Mouse (Mus musculus) hindbrain, embryonic 16.5 days (tissue): ENCODE measurements around the gene Cdc42ep4. TPM values are rescaled to one million over a fixed set of nuclear protein-coding genes. Genes with fewer than 3 reads are reported as not detected.

Experiments used
- ATAC-seq: fragments of 200-750 bp; cut with Nextera tagmentation; 2 replicates; pipeline ENCODE4 v1.8.0; 2017; ENCODE audit warnings: moderate TSS enrichment, moderate library complexity
- H3K27ac ChIP-seq: fragments of 300-500 bp; sonication (generic); 2 replicates; pipeline ENCODE4 v1.5.1; 2014; ENCODE audit warnings: low read depth, mild to moderate bottlenecking, control low read depth, low read length, moderate library complexity
- H3K27me3 ChIP-seq: fragments of 300-500 bp; sonication (generic); replicated peaks from 2 replicates; pipeline ENCODE4 v1.6.1; 2014; ENCODE audit warnings: low read length; ENCODE audit not compliant: control insufficient read depth, insufficient read depth
- H3K36me3 ChIP-seq: fragments of 300-500 bp; sonication (generic); 2 replicates; pipeline ENCODE4 v1.6.1; 2014; ENCODE audit warnings: mild to moderate bottlenecking, low read length, moderate library complexity, mixed read lengths; ENCODE audit not compliant: control insufficient read depth, insufficient read depth
- H3K4me1 ChIP-seq: fragments of 300-500 bp; sonication (generic); 2 replicates; pipeline ENCODE4 v1.6.1; 2014; ENCODE audit warnings: low read depth, low read length; ENCODE audit not compliant: control insufficient read depth, insufficient read depth
- H3K4me2 ChIP-seq: fragments of 300-500 bp; sonication (generic); 2 replicates; pipeline ENCODE4 v1.6.1; 2014; ENCODE audit warnings: mild to moderate bottlenecking, low read length, control low read depth, moderate library complexity
- H3K4me3 ChIP-seq: fragments of 300-500 bp; sonication (generic); 2 replicates; pipeline ENCODE4 v1.5.1; 2014; ENCODE audit warnings: mild to moderate bottlenecking, low read length, control low read depth, moderate library complexity
- H3K9ac ChIP-seq: fragments of 300-500 bp; sonication (generic); 2 replicates; pipeline ENCODE4 v1.6.1; 2014; ENCODE audit warnings: low read depth, mild to moderate bottlenecking, control low read depth, low read length, moderate library complexity
- H3K9me3 ChIP-seq: fragments of 300-500 bp; sonication (generic); 2 replicates; pipeline ENCODE4 v1.6.1; 2014; ENCODE audit warnings: mild to moderate bottlenecking, low read length, moderate library complexity; ENCODE audit not compliant: control insufficient read depth
- WGBS: fragments of 180-500 bp; shearing (Covaris S2); extraction: QIAGEN DNeasy Blood & Tissue Kit; methylation state at CpG from one replicate; pipeline ENCODE4 v1.1.7; 2014; 5-methylcytosine and 5-hydroxymethylcytosine counted together
- polyA plus RNA-seq: library from polyadenylated mRNA; unstranded; fragments of >200 nt; fragmentation: Nextera tagmentation; extraction: Ambion mirVana; gene quantifications from 2 replicates; pipeline ENCODE4 v1.2.1, GENCODE M21; 2015

Gene Cdc42ep4
- polyA plus RNA-seq, 1 experiment from 2014 or later: 72.2 TPM

GRCm38 (mm10) chr11:113745961-113746360, 5.7 kb downstream of the Cdc42ep4 start:
- Histone ChIP-seq H3K27ac (no peak overlapping the region), H3K9ac (no peak overlapping the region), H3K36me3 (0 out of 2 replicates have a peak, but pooled peaks cover 5% of the 10 kb centered on the region), H3K27me3 (no peaks in the 10 kb centered on the region), H3K9me3 (no peaks in the 10 kb centered on the region), H3K4me1 (peaks cover 31% of the 10 kb centered on the region), H3K4me2 (no peak overlapping the region), H3K4me3 (no peak overlapping the region)
- 72% methylated on average over 4 of the region's 4 CpGs for WGBS
- no peak for ATAC-seq

- WGBS: 88% methylated on average over 1 of the region's 1 CpGs
- Histone ChIP-seq H3K27ac (no peak overlapping the region), H3K27me3 (no peaks in the 10 kb centered on the region), H3K9ac (no peak overlapping the region), H3K9me3 (no peaks in the 10 kb centered on the region), H3K4me1 (peaks cover 15% of the 10 kb centered on the region), H3K4me3 (no peak overlapping the region), H3K4me2 (no peak overlapping the region), H3K36me3 (0 out of 2 replicates have a peak, but pooled peaks cover 5% of the 10 kb centered on the region)
- ATAC-seq: no peak
Observed at GRCm38 (mm10) chr11:113742998-113743397, 8.7 kb downstream of the Cdc42ep4 start.

- Histone ChIP-seq H3K27ac (no peak overlapping the region), H3K4me1 (peaks cover 7% of the 10 kb centered on the region), H3K9me3 (no peaks in the 10 kb centered on the region), H3K36me3 (0 out of 2 replicates have a peak, but pooled peaks cover 5% of the 10 kb centered on the region), H3K27me3 (no peaks in the 10 kb centered on the region), H3K4me3 (no peak overlapping the region), H3K9ac (no peak overlapping the region), H3K4me2 (no peak overlapping the region)
- 86% methylated on average over 7 of the region's 7 CpGs for WGBS
- no peak for ATAC-seq
Observed at GRCm38 (mm10) chr11:113740100-113740499, 11.6 kb downstream of the Cdc42ep4 start.

DNA sequence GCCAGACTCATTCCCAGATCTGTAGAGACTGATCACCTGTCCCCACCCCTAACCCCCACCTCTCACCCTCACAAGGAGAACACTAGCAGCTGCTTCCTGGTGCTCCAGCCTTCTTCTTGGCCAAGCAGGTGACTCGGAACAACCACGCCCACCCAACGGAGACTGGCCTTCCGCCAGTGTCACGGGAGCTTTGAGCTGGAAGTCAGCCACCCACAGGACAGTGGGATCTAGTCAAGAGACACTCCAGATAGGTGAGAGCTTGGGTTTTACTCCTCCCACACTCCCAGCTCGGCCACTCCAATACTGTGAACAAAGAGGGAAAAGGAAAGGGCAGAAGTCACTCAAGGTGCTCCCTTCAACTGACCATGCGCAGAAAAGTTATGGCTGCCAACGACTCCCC, 12.5 kb downstream of the Cdc42ep4 start:
- Histone ChIP-seq H3K4me2 (no peak overlapping the region), H3K36me3 (0 out of 2 replicates have a peak, but pooled peaks cover 5% of the 10 kb centered on the region), H3K9me3 (no peaks in the 10 kb centered on the region), H3K27me3 (no peaks in the 10 kb centered on the region), H3K9ac (no peak overlapping the region), H3K4me1 (peaks cover 14% of the 10 kb centered on the region), H3K27ac (no peak overlapping the region), H3K4me3 (no peak overlapping the region)
- ATAC-seq: no peak
- WGBS: 73% methylated on average over 8 of the region's 8 CpGs

DNA sequence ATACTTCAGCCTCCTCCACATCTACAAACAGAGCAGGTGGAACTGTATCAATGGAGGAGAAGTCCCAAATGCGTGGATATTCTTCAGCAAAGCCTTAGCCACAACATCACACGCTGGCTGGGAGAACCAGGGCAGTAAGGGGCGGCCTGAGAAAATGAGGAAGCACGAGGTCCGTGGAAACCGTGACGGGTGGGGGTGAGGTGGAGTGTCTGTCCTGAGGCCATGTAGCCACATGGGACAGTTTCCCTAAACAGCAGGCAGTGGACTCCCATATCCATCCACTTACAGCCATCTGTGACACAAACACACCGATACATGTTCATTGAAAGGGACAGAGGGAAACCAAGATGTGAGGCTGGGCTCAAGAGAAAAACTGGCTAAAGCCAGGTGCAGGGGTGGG, 13.8 kb downstream of the Cdc42ep4 start:
- Histone ChIP-seq H3K27ac (no peak overlapping the region), H3K36me3 (0 out of 2 replicates have a peak, but pooled peaks cover under 1% of the 10 kb centered on the region), H3K9ac (no peak overlapping the region), H3K4me2 (no peak overlapping the region), H3K4me1 (peaks cover 20% of the 10 kb centered on the region), H3K4me3 (no peak overlapping the region), H3K27me3 (no peaks in the 10 kb centered on the region), H3K9me3 (no peaks in the 10 kb centered on the region)
- ATAC-seq: no peak
- WGBS: 71% methylated on average over 8 of the region's 8 CpGs

DNA sequence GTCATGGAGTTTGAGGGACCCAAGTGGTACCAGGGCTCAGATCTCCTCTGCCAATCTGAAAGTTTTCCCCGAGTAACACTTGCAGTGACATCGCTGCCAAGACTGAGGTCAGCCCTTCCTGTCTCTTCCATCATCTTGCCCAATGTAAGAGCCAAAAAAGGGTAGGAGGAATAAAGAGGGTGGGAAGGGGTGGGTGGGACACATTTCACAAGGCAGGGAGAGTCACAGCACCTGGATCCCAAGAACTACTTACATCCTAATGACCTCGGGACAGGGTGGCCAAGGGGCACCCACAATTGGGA, 14.2 kb downstream of the Cdc42ep4 start:
- Histone ChIP-seq H3K9me3 (no peaks in the 10 kb centered on the region), H3K27me3 (no peaks in the 10 kb centered on the region), H3K4me3 (no peak overlapping the region), H3K27ac (no peak overlapping the region), H3K9ac (no peak overlapping the region), H3K36me3 (no peaks in the 10 kb centered on the region), H3K4me1 (peaks cover 20% of the 10 kb centered on the region), H3K4me2 (no peak overlapping the region)
- 90% methylated on average over 3 of the region's 3 CpGs for WGBS
- ATAC-seq: no peak

DNA sequence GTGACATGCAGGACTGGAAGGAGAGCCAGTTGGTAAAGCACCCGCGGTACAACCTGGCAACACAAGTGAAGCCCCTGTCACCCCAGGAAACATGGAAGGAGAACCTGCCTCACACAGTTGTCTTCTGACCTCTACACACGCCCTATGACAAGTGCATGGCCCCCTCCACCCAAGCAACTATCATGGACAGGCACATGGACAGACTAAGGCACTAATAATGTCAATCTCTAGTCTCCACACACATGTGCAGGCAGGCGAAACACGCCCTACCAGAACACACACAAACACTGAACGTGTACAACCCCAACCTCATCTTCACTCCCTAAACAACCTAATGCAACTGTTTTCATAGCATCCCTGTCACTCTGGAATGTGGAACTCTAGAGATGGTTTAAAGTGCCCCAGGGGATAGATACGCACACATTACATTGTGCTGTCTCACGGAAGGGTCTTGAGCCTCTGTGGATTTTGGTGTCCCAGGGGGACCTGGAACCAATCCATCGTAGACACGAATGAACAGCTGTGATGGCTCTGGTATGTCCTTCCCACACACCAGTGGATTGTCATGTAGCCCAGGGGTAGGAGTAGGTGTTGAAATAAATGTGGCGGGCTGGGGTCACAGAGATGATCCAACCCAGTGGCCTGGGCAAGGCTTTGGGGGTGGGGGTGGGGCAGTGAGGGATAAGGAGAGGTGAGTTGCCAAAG, 14.7 kb downstream of the Cdc42ep4 start:
- no peak overlapping the region for H3K4me2 ChIP-seq
- H3K36me3 ChIP-seq: no peaks in the 10 kb centered on the region
- H3K4me1 ChIP-seq: peaks cover 20% of the 10 kb centered on the region
- 71% methylated on average over 11 of the region's 11 CpGs for WGBS
- no peaks in the 10 kb centered on the region for H3K9me3 ChIP-seq
- no peak for ATAC-seq
- H3K9ac ChIP-seq: no peak overlapping the region
- no peak overlapping the region for H3K4me3 ChIP-seq
- H3K27ac ChIP-seq: no peak overlapping the region
- H3K27me3 ChIP-seq: no peaks in the 10 kb centered on the region

- no peak overlapping the region for H3K4me2 ChIP-seq
- H3K27ac ChIP-seq: no peak overlapping the region
- H3K27me3 ChIP-seq: no peaks in the 10 kb centered on the region
- peaks cover 23% of the 10 kb centered on the region for H3K4me1 ChIP-seq
- no peak overlapping the region for H3K9ac ChIP-seq
- H3K36me3 ChIP-seq: no peaks in the 10 kb centered on the region
- H3K9me3 ChIP-seq: no peaks in the 10 kb centered on the region
- ATAC-seq: no peak
- no peak overlapping the region for H3K4me3 ChIP-seq
- WGBS: 82% methylated on average over 6 of the region's 6 CpGs
Observed at GRCm38 (mm10) chr11:113735151-113735550, 16.5 kb downstream of the Cdc42ep4 start.

- H3K4me1 ChIP-seq: peaks cover 17% of the 10 kb centered on the region
- 61% methylated on average over 6 of the region's 6 CpGs for WGBS
- ATAC-seq: no peak; the same call in 1 of the 2 replicates
Observed at GRCm38 (mm10) chr11:113733631-113734364, 17.9 kb downstream of the Cdc42ep4 start.

More at GRCm38 (mm10) chr11:113733631-113734364, 17.9 kb downstream of the Cdc42ep4 start:
- no peaks in the 10 kb centered on the region for H3K9me3 ChIP-seq
- no peaks in the 10 kb centered on the region for H3K27me3 ChIP-seq
- peaks cover 1% of the 10 kb centered on the region for H3K36me3 ChIP-seq
- no peak overlapping the region for H3K27ac ChIP-seq
- H3K9ac ChIP-seq: no peak overlapping the region
- no peak overlapping the region for H3K4me3 ChIP-seq
- no peak overlapping the region for H3K4me2 ChIP-seq
